Mouse (Mus musculus) CH12.LX (cell line): ENCODE results near the gene Ptdss2.

Experiments
- CTCF ChIP-seq, 2 experiments: IDR thresholded peaks in 1 of 2; conservative IDR thresholded peaks in 1 of 2; 2 replicates each; pipeline ENCODE4 v1.5.1; 2011 to 2012; ENCODE audit warnings: low read depth in 2 of 2, low read length in 2 of 2, improper control_type of control experiment in 1 of 2, inconsistent platforms in 1 of 2, mild to moderate bottlenecking in 1 of 2, moderate library complexity in 1 of 2
- ELF1 ChIP-seq: IDR thresholded peaks from 2 replicates; pipeline ENCODE4 v1.6.1; 2014; ENCODE audit warnings: low read depth, mild to moderate bottlenecking, inconsistent platforms, low read length, improper control_type of control experiment
- POLR2A ChIP-seq: IDR thresholded peaks from 2 replicates; pipeline ENCODE4 v1.6.1; 2011; ENCODE audit warnings: low read depth, mild to moderate bottlenecking, improper control_type of control experiment, low read length
- RCOR1 ChIP-seq: conservative IDR thresholded peaks from 2 replicates; pipeline ENCODE4 v1.6.1; 2012; ENCODE audit warnings: low read depth, mild to moderate bottlenecking, inconsistent platforms, low read length, improper control_type of control experiment

GRCm38 (mm10) chr7:141169300-141169699, 47.1 kb downstream of the Ptdss2 start:
- no peak for TF ChIP-seq POLR2A
- TF ChIP-seq RCOR1 = no peak
- no peak for TF ChIP-seq CTCF (conservative IDR thresholded peaks at IDR 0.05 in 1 of 2, IDR thresholded peaks at IDR 0.05 in 1 of 2; ENCODE audit: low read depth in 2 of 2, low read length in 2 of 2)
- TF ChIP-seq ELF1 = no peak
